Mouse (Mus musculus) layer of hippocampus, adult 9-11 months (tissue): ENCODE data around the gene Ston1.
A peak's percentile ranks its signal among the peaks of the same experiment; 100 is the strongest.

Experiments used
- DNase-seq: peaks from one replicate; pipeline ENCODE4 v3.0.0; 2022

Gene Ston1

GRCm38 (mm10) chr17:88627150-88627549 is 29.7 kb downstream of the Ston1 start:
- DNase-seq = no peak

GRCm38 (mm10) chr17:88628676-88629380 is 31.3 kb downstream of the Ston1 start:
- no peak for DNase-seq

- DNase-seq = no peak
These were observed 31.9 kb downstream of the Ston1 start for GRCm38 (mm10) chr17:88629381-88629759.

- DNase-seq = no peak
These were observed 32.6 kb downstream of the Ston1 start for GRCm38 (mm10) chr17:88629931-88630553.

- no peak for DNase-seq
These were observed 33.1 kb downstream of the Ston1 start for GRCm38 (mm10) chr17:88630554-88630948.

- no peak for DNase-seq
These were observed 35.1 kb downstream of the Ston1 start for GRCm38 (mm10) chr17:88632631-88633030.

- DNase-seq = no peak
These were observed 38.6 kb downstream of the Ston1 start for GRCm38 (mm10) chr17:88636076-88636475.

- DNase-seq = no peak
These were observed 39.1 kb downstream of the Ston1 start for GRCm38 (mm10) chr17:88636587-88636986.

- peak; percentile 38 for DNase-seq
These were observed 43.5 kb downstream of the Ston1 start for GRCm38 (mm10) chr17:88641012-88641411.

GRCm38 (mm10) chr17:88641836-88642235 is 44.4 kb downstream of the Ston1 start:
- no peak for DNase-seq

GRCm38 (mm10) chr17:88644876-88645275 is 47.4 kb downstream of the Ston1 start:
- no peak for DNase-seq

- no peak for DNase-seq
These were observed 47.8 kb downstream of the Ston1 start for GRCm38 (mm10) chr17:88645299-88645698.

GRCm38 (mm10) chr17:88647149-88647548 is 49.7 kb downstream of the Ston1 start:
- no peak for DNase-seq

GRCm38 (mm10) chr17:88652010-88652409 is 54.5 kb downstream of the Ston1 start:
- DNase-seq = peak; percentile 53

- peak; percentile 80 for DNase-seq
These were observed 55.4 kb downstream of the Ston1 start for GRCm38 (mm10) chr17:88652702-88653374.

GRCm38 (mm10) chr17:88653375-88653769 is 55.9 kb downstream of the Ston1 start:
- no peak for DNase-seq

- no peak for DNase-seq
These were observed 61.0 kb downstream of the Ston1 start for GRCm38 (mm10) chr17:88658510-88658909.

GRCm38 (mm10) chr17:88666076-88666475 is 68.6 kb downstream of the Ston1 start:
- DNase-seq = no peak

- peak; percentile 37 for DNase-seq
These were observed 71.0 kb downstream of the Ston1 start, which contains the start of gene Gtf2a1l for GRCm38 (mm10) chr17:88668452-88668851. Gene Gtf2a1l, plus strand, starts transcription at chr17:88668660.

GRCm38 (mm10) chr17:88669921-88670320 is 72.4 kb downstream of the Ston1 start:
- no peak for DNase-seq

GRCm38 (mm10) chr17:88670800-88671199 is 73.3 kb downstream of the Ston1 start:
- no peak for DNase-seq

GRCm38 (mm10) chr17:88675310-88676309 is 78.1 kb downstream of the Ston1 start:
- DNase-seq = no peak

GRCm38 (mm10) chr17:88688226-88688625 is 90.7 kb downstream of the Ston1 start:
- DNase-seq = no peak
